Mouse (Mus musculus) hindbrain, embryonic 14.5 days (tissue): ENCODE data around the gene Tgfbr3. TPM values are rescaled to one million over a fixed set of nuclear protein-coding genes. Genes with fewer than 3 reads are reported as not detected.
A peak's percentile ranks its signal among the peaks of the same experiment; 100 is the strongest.

Source experiments
- ATAC-seq: fragments of 200-750 bp; cut with Nextera tagmentation; 2 replicates; pipeline ENCODE4 v1.8.0; 2017; ENCODE audit warnings: moderate number of reproducible peaks, mild to moderate bottlenecking, moderate TSS enrichment, moderate library complexity; ENCODE audit not compliant: low FRiP score
- DNase-seq: peaks from one replicate; pipeline ENCODE4 v3.0.0-alpha.2; 2015; ENCODE audit warnings: low spot score
- H3K27ac ChIP-seq: fragments of 300-500 bp; sonication (generic); 2 replicates; pipeline ENCODE4 v1.5.1; 2014; ENCODE audit warnings: mild to moderate bottlenecking, moderate library complexity
- H3K27me3 ChIP-seq: fragments of 300-500 bp; sonication (generic); 2 replicates; pipeline ENCODE4 v1.6.1; 2014; ENCODE audit warnings: mild to moderate bottlenecking, low read length, mixed read lengths; ENCODE audit not compliant: control insufficient read depth, insufficient read depth
- H3K36me3 ChIP-seq: fragments of 300-500 bp; sonication (generic); replicated peaks from 2 replicates; pipeline ENCODE4 v1.6.1; 2014; ENCODE audit not compliant: control insufficient read depth, insufficient read depth
- H3K4me1 ChIP-seq: fragments of 300-500 bp; sonication (generic); replicated peaks from 2 replicates; pipeline ENCODE4 v1.6.1; 2014; ENCODE audit warnings: antibody characterized with exemption, low read length, mixed read lengths; ENCODE audit not compliant: control insufficient read depth, insufficient read depth
- H3K4me2 ChIP-seq: fragments of 300-500 bp; sonication (generic); replicated peaks from 2 replicates; pipeline ENCODE4 v1.6.1; 2014; ENCODE audit warnings: mild to moderate bottlenecking, moderate library complexity
- H3K4me3 ChIP-seq: fragments of 300-500 bp; sonication (generic); replicated peaks from 2 replicates; pipeline ENCODE4 v1.5.1; 2014; ENCODE audit warnings: mild to moderate bottlenecking, low read length
- H3K9ac ChIP-seq: fragments of 300-500 bp; sonication (generic); 2 replicates; pipeline ENCODE4 v1.6.1; 2014
- H3K9me3 ChIP-seq: fragments of 300-500 bp; sonication (generic); 2 replicates; pipeline ENCODE4 v1.6.1; 2016; ENCODE audit warnings: low read length; ENCODE audit not compliant: control insufficient read depth
- WGBS: fragments of 180-500 bp; shearing (Covaris S2); extraction: QIAGEN DNeasy Blood & Tissue Kit; methylation state at CpG from one replicate; pipeline ENCODE4 v1.1.7; 2014; 5-methylcytosine and 5-hydroxymethylcytosine counted together
- polyA plus RNA-seq: library from polyadenylated mRNA; unstranded; fragments of >200 nt; fragmentation: Nextera tagmentation; extraction: Ambion mirVana; gene quantifications from 2 replicates; pipeline ENCODE4 v1.2.1, GENCODE M21; 2014

Gene Tgfbr3
- polyA plus RNA-seq, 1 experiment from 2014 or later, result 7.1 TPM

DNA sequence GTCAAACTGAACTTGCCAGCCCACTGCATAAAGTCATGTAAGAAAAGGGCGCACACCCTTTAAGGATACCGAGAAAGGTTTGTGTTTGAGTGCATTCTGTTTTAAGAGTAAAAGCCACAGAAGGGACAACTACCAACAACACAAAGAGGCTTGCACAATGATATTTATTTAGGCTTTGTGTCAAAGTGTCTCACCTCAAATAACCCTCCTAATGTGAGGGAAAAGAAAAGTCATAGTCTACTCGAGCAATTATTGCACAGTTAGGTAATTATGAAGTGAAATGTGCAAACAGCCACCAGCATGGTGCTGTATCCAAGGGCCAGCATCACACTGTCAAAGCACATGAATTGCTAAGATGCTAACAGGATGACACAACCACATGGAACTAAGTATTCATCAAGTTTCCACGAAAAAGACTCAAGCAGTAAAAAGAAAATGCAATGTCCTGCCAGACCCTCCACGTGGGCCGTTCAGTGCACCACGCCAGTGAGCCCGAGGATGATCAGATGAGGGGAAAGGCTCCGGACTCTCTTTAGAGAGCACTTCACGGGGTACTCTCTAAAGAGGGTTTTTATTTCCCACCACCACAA lies 5.4 kb downstream of the Tgfbr3 start:
- peaks cover 5% of the 10 kb centered on the region; the same call in 1 of the 2 replicates for H3K4me1 ChIP-seq
- DNase-seq, result no peak
- no peak for ATAC-seq
- WGBS, result 76% methylated on average over 10 of the region's 10 CpGs
- H3K9me3 ChIP-seq, result no peaks in the 10 kb centered on the region
- no peak overlapping the region for H3K4me2 ChIP-seq
- no peak overlapping the region for H3K27ac ChIP-seq
- no peak overlapping the region for H3K9ac ChIP-seq
- H3K36me3 ChIP-seq, result no peaks in the 10 kb centered on the region
- H3K27me3 ChIP-seq, result peaks cover 17% of the 10 kb centered on the region
- H3K4me3 ChIP-seq, result no peak overlapping the region

GRCm38 (mm10) chr5:107282561-107283307 lies 6.7 kb downstream of the Tgfbr3 start:
- no peaks in the 10 kb centered on the region; the same call in 1 of the 2 replicates for H3K4me1 ChIP-seq
- no peak overlapping the region for H3K4me2 ChIP-seq
- no peak for ATAC-seq
- no peak overlapping the region for H3K27ac ChIP-seq
- no peaks in the 10 kb centered on the region for H3K9me3 ChIP-seq
- H3K4me3 ChIP-seq, result no peak overlapping the region
- WGBS, result 78% methylated on average over 9 of the region's 9 CpGs
- no peak for DNase-seq
- peaks cover 4% of the 10 kb centered on the region; the same call in 1 of the 2 replicates for H3K27me3 ChIP-seq
- H3K36me3 ChIP-seq, result no peaks in the 10 kb centered on the region
- no peak overlapping the region for H3K9ac ChIP-seq

DNA sequence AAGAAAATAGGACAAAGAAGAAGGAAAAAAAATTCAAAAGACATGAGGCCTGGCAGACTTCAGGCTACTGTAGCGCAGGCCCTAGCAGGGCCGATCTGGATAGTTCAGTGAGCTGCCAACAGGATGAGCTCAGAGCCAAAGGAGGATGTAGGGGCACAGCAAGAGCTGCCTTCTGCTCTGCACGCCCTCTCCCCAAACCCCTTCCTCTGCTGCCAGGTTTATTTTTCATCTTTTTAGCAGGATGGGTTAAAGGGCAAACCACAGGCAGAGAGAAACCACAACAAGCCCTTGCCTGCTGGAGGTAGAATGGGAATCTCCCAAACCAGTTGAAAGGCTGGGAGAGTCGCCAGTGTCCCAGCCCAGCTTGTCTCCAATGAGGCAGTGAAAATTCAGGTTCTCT lies 10.2 kb downstream of the Tgfbr3 start:
- Histone ChIP-seq H3K27me3 (no peaks in the 10 kb centered on the region), H3K4me3 (no peak overlapping the region), H3K27ac (no peak overlapping the region), H3K36me3 (no peaks in the 10 kb centered on the region), H3K4me2 (no peak overlapping the region), H3K4me1 (no peaks in the 10 kb centered on the region), H3K9ac (no peak overlapping the region), H3K9me3 (no peaks in the 10 kb centered on the region)
- 80% methylated on average over 4 of the region's 4 CpGs for WGBS
- ATAC-seq, result no peak
- no peak for DNase-seq

DNA sequence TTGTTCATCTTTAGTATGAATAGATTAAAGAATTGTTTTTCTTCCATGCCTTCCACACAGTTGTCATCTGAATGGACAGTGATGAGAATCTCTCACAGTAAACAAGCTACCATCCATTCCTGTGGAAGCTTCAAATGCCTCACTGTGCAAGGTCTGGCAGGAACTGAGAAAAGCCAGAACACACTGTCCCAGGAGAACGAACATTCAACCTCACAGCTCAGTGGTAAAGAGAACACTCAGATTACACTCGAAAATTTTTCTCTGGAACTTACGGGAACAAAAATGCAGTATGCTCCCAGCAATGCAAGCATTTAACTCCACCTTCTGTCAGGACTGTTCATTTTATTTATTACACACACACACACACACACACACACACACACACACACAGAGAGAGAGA lies 13.2 kb downstream of the Tgfbr3 start:
- Histone ChIP-seq H3K4me2 (no peak overlapping the region), H3K9me3 (no peaks in the 10 kb centered on the region), H3K9ac (no peak overlapping the region), H3K4me1 (no peaks in the 10 kb centered on the region), H3K36me3 (no peaks in the 10 kb centered on the region), H3K27ac (no peak overlapping the region), H3K27me3 (no peaks in the 10 kb centered on the region), H3K4me3 (no peak overlapping the region)
- DNase-seq (no peak), ATAC-seq (no peak)
- 85% methylated on average over 3 of the region's 3 CpGs for WGBS

GRCm38 (mm10) chr5:107272252-107273028 lies 17.0 kb downstream of the Tgfbr3 start:
- no peaks in the 10 kb centered on the region for H3K9me3 ChIP-seq
- 54% methylated on average over 11 of the region's 11 CpGs for WGBS
- H3K4me1 ChIP-seq, result peaks cover 8% of the 10 kb centered on the region
- no peak overlapping the region for H3K4me3 ChIP-seq
- H3K9ac ChIP-seq, result no peak overlapping the region
- H3K27me3 ChIP-seq, result no peaks in the 10 kb centered on the region
- no peak overlapping the region for H3K27ac ChIP-seq
- no peak for ATAC-seq
- H3K36me3 ChIP-seq, result no peaks in the 10 kb centered on the region
- H3K4me2 ChIP-seq, result no peak overlapping the region
- DNase-seq, result no peak

DNA sequence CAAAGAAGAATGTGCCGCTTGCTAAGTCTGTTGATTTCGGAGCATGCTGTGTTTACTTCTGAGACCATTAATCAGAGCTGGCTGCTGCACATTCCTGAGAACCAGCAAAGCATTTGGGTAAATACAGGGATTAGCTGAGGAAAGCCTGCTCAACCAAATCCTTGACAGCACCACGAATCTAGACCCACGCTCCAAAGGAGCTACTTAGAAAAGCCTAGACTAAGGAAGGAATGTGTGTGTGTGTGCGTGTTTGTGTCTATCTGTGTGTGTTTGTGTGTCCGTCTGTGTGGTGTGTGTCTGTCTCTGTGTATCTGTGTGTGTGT lies 20.5 kb downstream of the Tgfbr3 start:
- Histone ChIP-seq H3K27me3 (no peaks in the 10 kb centered on the region), H3K4me1 (peaks cover 8% of the 10 kb centered on the region), H3K4me2 (0 out of 2 replicates have a peak overlapping the region, but pooled peaks have one; percentile 15), H3K9ac (no peak overlapping the region), H3K9me3 (no peaks in the 10 kb centered on the region), H3K27ac (0 out of 2 replicates have a peak overlapping the region, but pooled peaks have one; percentile 22), H3K4me3 (no peak overlapping the region), H3K36me3 (no peaks in the 10 kb centered on the region)
- 19% methylated on average over 6 of the region's 6 CpGs for WGBS
- DNase-seq (no peak), ATAC-seq (no peak)

- Histone ChIP-seq H3K4me1 (peaks cover 8% of the 10 kb centered on the region), H3K9ac (no peak overlapping the region), H3K36me3 (no peaks in the 10 kb centered on the region), H3K4me2 (peak overlapping the region; percentile 15; the same call in 1 of the 2 replicates), H3K27me3 (no peaks in the 10 kb centered on the region), H3K4me3 (no peak overlapping the region), H3K27ac (peak overlapping the region; percentile 22; the same call in 1 of the 2 replicates), H3K9me3 (no peaks in the 10 kb centered on the region)
- WGBS, result 43% methylated on average over 16 of the region's 16 CpGs
- ATAC-seq (no peak), DNase-seq (no peak)
Measured at GRCm38 (mm10) chr5:107268121-107269005, 21.1 kb downstream of the Tgfbr3 start.

DNA sequence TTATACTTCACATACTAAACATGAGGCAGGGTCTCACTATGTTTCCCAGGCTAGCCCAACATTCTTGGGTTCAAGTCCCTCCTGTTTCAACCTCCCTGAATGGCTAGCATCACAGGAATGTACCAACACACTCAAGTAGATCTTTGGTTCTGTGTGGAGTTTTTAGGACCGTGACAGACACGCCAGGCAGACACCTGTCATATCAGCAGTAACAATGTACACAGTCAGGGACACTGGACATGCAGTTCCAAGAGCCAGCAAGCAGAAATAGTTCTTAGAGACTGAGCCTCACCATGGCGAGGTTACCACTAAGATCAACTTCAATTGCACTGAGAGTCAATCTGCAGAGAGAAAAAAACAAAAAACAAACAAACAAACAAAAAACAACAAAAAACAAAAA lies 22.9 kb downstream of the Tgfbr3 start:
- Histone ChIP-seq H3K27me3 (0 out of 2 replicates have a peak, but pooled peaks cover 2% of the 10 kb centered on the region), H3K9ac (no peak overlapping the region), H3K27ac (no peak overlapping the region), H3K4me2 (no peak overlapping the region), H3K4me1 (peaks cover 8% of the 10 kb centered on the region), H3K9me3 (no peaks in the 10 kb centered on the region), H3K4me3 (no peak overlapping the region), H3K36me3 (no peaks in the 10 kb centered on the region)
- DNase-seq, result no peak
- 91% methylated on average over 3 of the region's 3 CpGs for WGBS
- ATAC-seq, result no peak
